Mouse (Mus musculus): Measurements from ENCODE around the gene Serpina9. TPM values are rescaled to one million over a fixed set of nuclear protein-coding genes. Genes with fewer than 3 reads are reported as not detected.
"Not testable (repeated sequence)": the region's sequence is repeated elsewhere in the genome, so short reads cannot be mapped to it uniquely, and the experiment has no call there.

The Serpina9 gene
- total RNA-seq, 2 experiments from 2014 or later = not detected

DNA sequence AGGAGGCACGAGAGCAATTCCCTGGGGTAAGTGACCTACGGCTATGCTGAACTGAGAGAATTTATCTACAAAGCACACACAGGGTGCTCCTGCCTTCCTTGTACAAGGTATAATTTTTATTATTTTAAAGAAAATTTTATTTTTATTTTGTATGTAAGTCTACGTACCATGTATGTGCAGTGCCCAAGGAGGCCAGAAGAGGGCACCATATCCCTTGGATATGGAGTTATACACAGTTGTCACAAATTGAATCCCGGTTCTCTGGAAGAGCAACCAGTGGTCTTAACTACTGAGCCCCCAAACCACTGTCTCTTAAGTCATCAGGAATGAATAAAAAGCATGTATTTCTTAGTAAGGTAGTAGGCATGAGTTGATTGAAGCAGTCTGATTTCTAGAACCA lies 28.6 kb downstream of the Serpina9 start:
- peak; percentile 77 for TF ChIP-seq CTCF (IDR thresholded peaks at IDR 0.05)
- no peak overlapping the region for H3K4me3 ChIP-seq
- intact Hi-C loops (cut with DNase I) = no loop called here
- DNase-seq = peak; percentile 47
- H3K27ac ChIP-seq = no peak overlapping the region

DNA sequence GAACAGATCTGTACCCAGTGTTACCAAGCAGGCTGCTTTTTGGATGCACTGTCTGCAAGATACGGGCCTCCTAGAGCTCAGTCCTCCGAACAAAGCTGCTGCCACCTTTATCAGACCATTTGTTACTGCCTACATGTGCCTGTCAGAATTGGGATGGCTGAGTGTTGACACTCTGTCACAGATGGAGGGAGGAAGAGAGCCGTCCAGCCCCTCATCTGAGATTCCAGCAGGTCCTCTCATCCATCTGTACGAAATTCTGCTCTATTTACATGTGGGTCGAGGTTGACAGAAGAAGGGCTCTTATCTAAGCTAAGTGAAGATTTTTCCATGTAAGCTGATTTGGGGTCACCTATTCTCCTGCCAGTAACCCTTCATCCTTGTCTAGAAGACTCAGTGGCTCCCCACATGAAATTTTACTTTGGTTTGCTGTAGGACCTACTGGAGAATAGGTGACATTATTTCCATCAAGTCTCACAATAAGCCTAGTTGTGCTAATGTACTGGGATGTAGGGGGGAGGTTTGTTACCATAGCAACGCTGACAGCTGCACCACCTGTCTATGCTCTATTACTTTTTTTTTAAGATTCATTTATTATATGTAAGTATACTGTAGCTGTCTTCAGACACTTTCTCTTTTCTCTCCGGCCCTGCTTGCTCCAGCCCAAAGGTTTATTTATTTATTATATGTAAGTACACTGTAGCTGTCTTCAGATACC lies 31.8 kb downstream of the Serpina9 start:
- no peak overlapping the region for H3K4me3 ChIP-seq
- DNase-seq = no peak
- H3K27ac ChIP-seq = no peak overlapping the region
- intact Hi-C loops (cut with DNase I) = no loop called here
- TF ChIP-seq CTCF (IDR thresholded peaks at IDR 0.05) = no peak

- H3K27ac ChIP-seq = no peak overlapping the region
- no peak for TF ChIP-seq CTCF (IDR thresholded peaks at IDR 0.05)
- intact Hi-C loops (cut with DNase I) = no loop called here
- H3K4me3 ChIP-seq = no peak overlapping the region
- DNase-seq = no peak
These were observed 35.3 kb downstream of the Serpina9 start for GRCm38 (mm10) chr12:103978294-103978693.

GRCm38 (mm10) chr12:103977846-103978245 lies 35.7 kb downstream of the Serpina9 start:
- intact Hi-C loops (cut with DNase I) = no loop called here
- no peak for DNase-seq
- no peak overlapping the region for H3K27ac ChIP-seq
- H3K4me3 ChIP-seq = no peak overlapping the region
- peak; percentile 51 for TF ChIP-seq CTCF (IDR thresholded peaks at IDR 0.05)

GRCm38 (mm10) chr12:103977060-103977459 lies 36.5 kb downstream of the Serpina9 start:
- TF ChIP-seq CTCF (IDR thresholded peaks at IDR 0.05) = no peak
- Histone ChIP-seq H3K27ac (no peak overlapping the region), H3K4me3 (no peak overlapping the region)
- intact Hi-C loops (cut with DNase I) = no loop called here
- DNase-seq = no peak

DNA sequence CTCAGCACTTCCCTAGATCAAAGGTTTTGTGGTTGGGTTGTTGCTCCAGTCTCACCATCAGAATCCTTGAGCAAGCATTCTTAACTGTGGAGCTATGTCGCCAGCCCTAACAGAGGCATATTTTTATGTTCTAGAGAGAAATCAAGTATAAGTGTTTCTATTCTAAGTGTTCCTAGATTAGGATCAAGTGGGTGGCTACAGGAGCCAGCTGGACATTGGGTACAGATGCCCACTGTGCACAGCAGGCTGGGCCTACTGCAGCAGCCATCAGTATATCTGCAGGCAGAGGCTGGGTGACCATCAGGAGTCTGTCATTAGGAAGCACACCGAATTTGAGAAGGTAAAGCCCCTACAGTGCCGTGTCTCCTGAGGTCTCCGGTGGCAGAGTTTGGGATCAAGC lies 42.5 kb downstream of the Serpina9 start:
- intact Hi-C loops (cut with DNase I) = no loop called here
- Histone ChIP-seq H3K4me3 (no peak overlapping the region), H3K27ac (no peak overlapping the region)
- no peak for TF ChIP-seq CTCF (IDR thresholded peaks at IDR 0.05)
- DNase-seq = no peak

DNA sequence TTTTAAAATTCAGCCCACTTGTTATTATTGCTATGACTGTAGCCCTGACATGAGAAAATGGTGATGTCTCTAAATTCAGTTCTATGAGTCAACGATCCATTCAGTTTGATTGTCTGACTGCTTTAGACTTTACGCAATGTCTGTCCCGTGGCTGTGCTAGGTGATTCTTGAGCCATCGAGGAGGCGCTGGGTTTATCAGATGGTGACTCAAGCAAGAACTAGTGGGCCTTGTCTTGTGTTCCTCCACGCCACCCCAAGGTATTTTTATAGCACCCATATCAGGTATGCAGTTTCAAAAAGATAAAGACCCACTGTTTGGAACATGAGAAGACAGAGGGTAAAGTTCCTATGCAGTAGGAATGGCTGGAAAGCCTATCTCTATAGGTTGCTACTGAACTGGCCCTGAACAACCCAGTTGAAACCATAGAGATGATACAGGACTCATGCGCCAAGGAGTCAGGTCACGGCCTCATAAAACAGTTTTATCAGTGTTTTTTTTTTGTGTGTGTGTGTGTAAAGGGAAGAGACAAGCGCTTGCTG lies 43.9 kb downstream of the Serpina9 start:
- no peak overlapping the region for H3K27ac ChIP-seq
- intact Hi-C loops (cut with DNase I) = no loop called here
- no peak for DNase-seq

DNA sequence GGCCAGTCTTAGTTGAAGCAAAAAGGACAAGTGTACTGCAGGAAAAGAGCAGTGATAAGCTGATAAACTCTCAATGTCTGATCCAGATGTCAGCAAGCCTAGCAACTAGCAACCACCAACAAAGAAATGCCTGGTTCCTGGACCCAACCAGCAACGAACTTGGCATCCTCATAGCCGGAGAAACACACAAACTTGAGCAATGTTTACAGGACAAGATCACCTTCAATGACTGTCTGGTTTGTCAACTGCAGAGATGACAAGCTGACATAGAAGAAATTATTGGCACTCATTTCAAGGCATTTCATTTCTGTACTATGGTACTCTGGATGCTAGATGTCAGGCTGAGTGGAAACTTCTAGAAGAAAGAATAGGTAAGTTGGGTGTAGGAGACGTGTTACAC lies 46.8 kb downstream of the Serpina9 start:
- TF ChIP-seq CTCF (IDR thresholded peaks at IDR 0.05) = no peak
- intact Hi-C loops (cut with DNase I) = no loop called here
- H3K27ac ChIP-seq = no peak overlapping the region
- DNase-seq = no peak
- H3K4me3 ChIP-seq = no peak overlapping the region

More for the DNA sequence above, 43.9 kb downstream of the Serpina9 start:
- H3K4me3 ChIP-seq = no peak overlapping the region
- no peak for TF ChIP-seq CTCF (IDR thresholded peaks at IDR 0.05)

GRCm38 (mm10) chr12:103963288-103963687 lies 50.3 kb downstream of the Serpina9 start:
- intact Hi-C loops (cut with DNase I) = no loop called here
- no peak for DNase-seq
- no peak overlapping the region for H3K27ac ChIP-seq
- H3K4me3 ChIP-seq = no peak overlapping the region
- TF ChIP-seq CTCF (IDR thresholded peaks at IDR 0.05) = no peak

DNA sequence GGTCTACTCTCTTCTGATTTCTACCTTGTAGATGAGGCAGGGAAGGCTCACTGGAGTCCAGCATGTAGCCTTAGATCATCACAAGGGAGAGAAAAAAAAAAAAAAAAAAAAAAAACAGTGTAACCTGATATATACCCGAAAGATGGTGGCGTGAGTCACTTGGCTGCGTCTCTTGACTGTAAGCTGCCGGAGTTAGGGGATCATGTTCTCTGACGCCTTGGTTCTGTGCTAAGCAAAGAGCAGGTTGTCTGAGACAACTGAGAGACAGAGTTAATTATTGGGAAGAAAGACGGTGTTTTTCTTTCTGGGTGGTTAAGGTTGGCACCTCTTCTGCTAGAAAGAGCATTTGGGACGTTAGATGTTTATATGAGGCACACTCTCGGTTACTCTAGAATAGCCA lies 50.7 kb downstream of the Serpina9 start:
- no peak overlapping the region for H3K4me3 ChIP-seq
- no peak for TF ChIP-seq CTCF (IDR thresholded peaks at IDR 0.05)
- H3K27ac ChIP-seq = no peak overlapping the region
- intact Hi-C loops (cut with DNase I) = no loop called here
- DNase-seq = no peak

DNA sequence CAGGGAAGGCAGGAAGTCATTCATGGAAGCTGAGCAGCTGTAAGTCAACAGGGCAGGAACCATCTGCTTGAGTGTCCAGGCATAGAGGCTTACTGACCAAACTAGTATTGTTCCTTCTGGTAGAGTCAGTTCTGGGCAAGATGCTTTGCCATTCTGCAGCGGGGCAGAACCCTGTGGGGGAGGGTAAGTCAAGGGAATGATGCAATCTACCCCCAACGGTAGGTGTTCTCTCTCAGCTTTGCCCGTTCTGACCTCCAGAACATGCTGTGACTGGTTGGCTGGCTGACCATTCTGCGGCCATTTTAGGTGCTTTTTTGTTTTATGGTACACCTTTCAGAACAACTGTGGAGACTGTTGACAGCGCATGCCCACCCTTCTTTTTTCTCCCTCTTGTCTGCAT lies 51.2 kb downstream of the Serpina9 start:
- Histone ChIP-seq H3K27ac (no peak overlapping the region), H3K4me3 (no peak overlapping the region)
- no peak for DNase-seq
- intact Hi-C loops (cut with DNase I) = no loop called here
- TF ChIP-seq CTCF (IDR thresholded peaks at IDR 0.05) = no peak

DNA sequence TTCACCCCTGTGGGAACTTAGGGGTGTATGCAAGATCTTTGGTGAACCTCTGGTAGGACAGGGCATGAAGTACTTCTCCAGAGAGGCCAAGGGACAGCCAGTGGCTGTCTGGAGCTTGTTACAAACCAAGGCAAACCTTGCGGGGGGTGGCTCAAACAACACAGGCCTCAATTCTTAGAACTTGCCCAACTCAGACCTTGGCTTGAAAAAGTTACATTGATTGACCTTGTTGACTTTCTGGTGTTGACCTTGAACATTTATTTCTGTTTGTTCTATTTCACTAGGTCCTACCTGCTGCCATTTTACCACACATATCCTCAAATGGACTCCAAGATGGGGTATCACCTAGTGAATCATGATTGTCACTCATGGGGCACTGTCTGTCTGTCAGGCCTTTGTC lies 51.8 kb downstream of the Serpina9 start:
- Histone ChIP-seq H3K27ac (no peak overlapping the region), H3K4me3 (no peak overlapping the region)
- no peak for DNase-seq
- intact Hi-C loops (cut with DNase I) = no loop called here
- TF ChIP-seq CTCF (IDR thresholded peaks at IDR 0.05) = no peak

- intact Hi-C loops (cut with DNase I) = no loop called here
- DNase-seq = no peak
- no peak for TF ChIP-seq CTCF (IDR thresholded peaks at IDR 0.05)
These were observed 54.8 kb downstream of the Serpina9 start, which contains the start of gene Serpina1e for GRCm38 (mm10) chr12:103958798-103959197. Gene Serpina1e (minus strand): TSS chr12:103958975.

DNA sequence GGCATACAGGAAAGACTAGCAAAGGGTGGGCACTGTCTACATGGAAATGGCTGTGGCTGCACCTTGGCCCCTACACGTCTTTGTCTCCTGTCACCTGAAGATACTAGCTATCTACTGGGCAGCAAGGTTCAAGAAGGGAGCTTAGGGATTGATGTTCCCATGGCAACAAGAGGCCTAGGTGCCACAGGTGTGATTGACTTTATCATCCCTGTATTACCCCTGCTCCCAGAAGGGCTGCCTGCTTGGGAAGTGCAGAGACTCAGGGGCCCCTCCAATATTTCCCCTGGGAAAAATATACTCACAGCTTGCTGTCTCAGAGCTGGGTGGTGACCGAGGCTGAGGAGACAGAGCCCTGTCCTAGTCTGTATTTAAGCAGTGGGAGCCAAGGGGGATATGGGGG lies 57.0 kb downstream of the Serpina9 start:
- H3K27ac ChIP-seq; H3K4me3 ChIP-seq; DNase-seq; intact Hi-C loops (cut with DNase I): not testable (repeated sequence)

More at GRCm38 (mm10) chr12:103958798-103959197, 54.8 kb downstream of the Serpina9 start, which contains the start of gene Serpina1e:
- Histone ChIP-seq H3K4me3 (no peak within 1 kb of the TSS), H3K27ac (no peak within 1 kb of the TSS)

DNA sequence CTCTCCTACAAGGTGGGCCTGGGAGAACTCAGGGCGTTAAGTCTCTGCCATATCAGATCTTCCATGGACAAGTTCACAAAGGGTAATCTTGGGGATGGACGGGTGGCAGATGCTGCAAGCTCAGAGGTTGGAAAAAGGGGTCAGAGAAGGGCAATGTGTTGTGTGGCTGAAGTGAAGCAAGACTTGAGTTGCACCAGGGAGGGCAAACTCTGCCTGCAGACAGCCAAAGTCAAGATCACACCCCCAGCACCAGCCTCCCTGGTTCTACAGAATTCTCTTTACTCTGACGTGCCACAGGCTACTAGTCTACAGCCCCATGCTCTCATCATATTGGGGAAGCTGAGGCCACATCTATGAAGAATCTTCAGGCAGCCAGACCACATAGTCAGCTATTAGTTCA lies 60.6 kb downstream of the Serpina9 start:
- DNase-seq; H3K27ac ChIP-seq; intact Hi-C loops (cut with DNase I); H3K4me3 ChIP-seq: not testable (repeated sequence)
